In the genomic region with DNA sequence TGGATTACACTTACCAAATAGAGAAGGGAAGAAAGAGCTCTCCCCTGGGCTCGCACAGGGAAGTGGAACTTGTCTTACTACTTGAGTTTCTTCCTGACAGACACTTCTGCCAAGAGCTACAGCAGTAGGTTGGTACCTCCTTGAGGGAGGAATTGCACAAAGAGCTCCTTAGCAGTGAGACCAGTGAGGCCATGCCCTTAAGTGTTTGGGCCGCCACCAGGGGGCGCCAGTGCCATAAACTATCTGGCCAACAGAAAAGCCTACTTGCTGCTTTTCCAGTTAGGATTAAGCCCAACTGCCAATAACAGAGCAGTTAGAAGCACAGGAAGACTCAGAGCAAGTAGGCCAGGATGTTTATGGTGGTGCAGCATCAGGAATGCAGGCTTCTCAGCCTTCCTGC, we compare ENCODE assay signal across 8 mouse cellular contexts. TPM values are rescaled to one million over a fixed set of nuclear protein-coding genes. Genes with fewer than 3 reads are reported as not detected.
DNase-seq lines count a peak whose midpoint lies in the region; ATAC-seq and TF ChIP-seq lines count a peak whose summit lies in the region.

No protein-coding gene starts in this region.

- no peak overlapping the region for H3K27ac ChIP-seq in forebrain, postnatal 0 days (ENCODE audit: low read depth, low read length)
- no peak overlapping the region for H3K27ac ChIP-seq in lung, embryonic 16.5 days (ENCODE audit: low read length)

- DNase-seq in Muller cell, postnatal 12 days (ENCODE audit: inconsistent ontology term) = peak; percentile 93
- peak; percentile 64 to 81 for DNase-seq in cerebellum, adult 18-20 months
- peak; percentile 86 for DNase-seq in forebrain, postnatal 0 days
- DNase-seq in heart, postnatal 4 days = peak; percentile 91
- DNase-seq in layer of hippocampus, adult 9-10 months (ENCODE audit: low spot score) = peak; percentile 64
- DNase-seq in retina, postnatal 7 days (ENCODE audit: low read depth, low spot score) = peak; percentile 83
- peak; percentile 91 for DNase-seq in thymus, postnatal 4 days

- TF ChIP-seq CTCF in forebrain, postnatal 0 days (IDR thresholded peaks at IDR 0.05; ENCODE audit: low read depth) = peak; percentile 85

- H3K4me2 ChIP-seq in forebrain, postnatal 0 days (ENCODE audit: low read depth) = no peak overlapping the region
- no peak overlapping the region for H3K4me2 ChIP-seq in lung, embryonic 16.5 days (ENCODE audit: low read depth, low read length)

- H3K4me1 ChIP-seq in forebrain, postnatal 0 days (ENCODE audit: insufficient read depth) = no peaks in the 10 kb centered on the region
- H3K4me1 ChIP-seq in lung, embryonic 16.5 days (replicated peaks; ENCODE audit: control insufficient read depth, insufficient read depth, low read length) = no peaks in the 10 kb centered on the region

- ATAC-seq in forebrain, postnatal 0 days = peak; percentile 76
- ATAC-seq in lung, embryonic 16.5 days (ENCODE audit: low read depth) = peak; percentile 89

- H3K9ac ChIP-seq in forebrain, postnatal 0 days = no peak overlapping the region
- H3K9ac ChIP-seq in lung, embryonic 16.5 days (ENCODE audit: low read length) = no peak overlapping the region

- no peaks in the 10 kb centered on the region for H3K27me3 ChIP-seq in forebrain, postnatal 0 days (ENCODE audit: insufficient read depth, low read length)
- no peaks in the 10 kb centered on the region for H3K27me3 ChIP-seq in lung, embryonic 16.5 days (ENCODE audit: control insufficient read depth, insufficient read depth, low read depth, low read length)

- H3K4me3 ChIP-seq in forebrain, postnatal 0 days (ENCODE audit: low read depth, low read length) = no peak overlapping the region
- H3K4me3 ChIP-seq in lung, embryonic 16.5 days (ENCODE audit: low read length) = no peak overlapping the region

- WGBS in forebrain, postnatal 0 days = 11% methylated on average over 3 of the region's 3 CpGs
- 14% methylated on average over 3 of the region's 3 CpGs for WGBS in lung, embryonic 16.5 days

- H3K36me3 ChIP-seq in forebrain, postnatal 0 days (ENCODE audit: insufficient read depth) = peaks cover 30% of the 10 kb centered on the region
- H3K36me3 ChIP-seq in lung, embryonic 16.5 days (ENCODE audit: control insufficient read depth, insufficient read depth, low read length) = peaks cover 13% of the 10 kb centered on the region

- no peaks in the 10 kb centered on the region for H3K9me3 ChIP-seq in forebrain, postnatal 0 days (ENCODE audit: low read length)
- no peaks in the 10 kb centered on the region for H3K9me3 ChIP-seq in lung, embryonic 16.5 days (ENCODE audit: control insufficient read depth, low read length)

RNA-seq across cellular contexts. Expression of a gene that starts 31.4 kb away (rescaled TPM):
- total RNA-seq in forebrain, postnatal 0 days (2014; rRNA removed) = 25.4 and 25.5 TPM in 2 replicates
- 22.2 and 22.6 TPM in 2 replicates for polyA plus RNA-seq in forebrain, postnatal 0 days (2015; fragmentation: Nextera tagmentation; extraction: Ambion mirVana)
- total RNA-seq in heart, postnatal 4 days (2021) = 10 to 100 TPM; 31.0 to 32.9 TPM
- 57.8 and 59.6 TPM in 2 replicates for polyA plus RNA-seq in lung, embryonic 16.5 days (2015; fragmentation: Nextera tagmentation; extraction: Ambion mirVana)

RNA-seq across cellular contexts. Expression of a gene that starts 50.4 kb away (rescaled TPM):
- total RNA-seq in forebrain, postnatal 0 days (2014; rRNA removed) = 3.5 and 6.5 TPM in 2 replicates
- 2.2 and 2.8 TPM in 2 replicates for polyA plus RNA-seq in forebrain, postnatal 0 days (2015; fragmentation: Nextera tagmentation; extraction: Ambion mirVana)
- 10 to 100 TPM; 11.7 to 11.9 TPM for total RNA-seq in heart, postnatal 4 days (2021)
- polyA plus RNA-seq in lung, embryonic 16.5 days (2015; fragmentation: Nextera tagmentation; extraction: Ambion mirVana) = 24.1 and 25.2 TPM in 2 replicates

RNA-seq across cellular contexts. Expression of a gene that starts 57.5 kb away (rescaled TPM):
- total RNA-seq in forebrain, postnatal 0 days (2014; rRNA removed) = 0.19 and 0.46 TPM in 2 replicates
- 0.08 TPM in 1 of 2 replicates, not detected in the other for polyA plus RNA-seq in forebrain, postnatal 0 days (2015; fragmentation: Nextera tagmentation; extraction: Ambion mirVana)
- under 1 TPM; 0.26 to 0.47 TPM for total RNA-seq in heart, postnatal 4 days (2021)
- polyA plus RNA-seq in lung, embryonic 16.5 days (2015; fragmentation: Nextera tagmentation; extraction: Ambion mirVana) = not detected in 2 replicates
